Mouse (Mus musculus): ENCODE results near the gene Aars. TPM values are rescaled to one million over a fixed set of nuclear protein-coding genes. Genes with fewer than 3 reads are reported as not detected.
"Not testable (repeated sequence)": the region's sequence is repeated elsewhere in the genome, so short reads cannot be mapped to it uniquely, and the experiment has no call there.

Aars gene
- polyA plus RNA-seq (2012), result 4.3 and 8.5 TPM in 2 replicates

GRCm38 (mm10) chr8:111032916-111033315 is at the start of gene Aars:
TSS of gene Aars (plus strand) at chr8:111033144.
- peaks cover 35% of the 10 kb centered on the region for H3K36me3 ChIP-seq (ENCODE audit: control insufficient read depth)
- peaks cover 3% of the 10 kb centered on the region for H3K27me3 ChIP-seq (ENCODE audit: control insufficient read depth)
- TF ChIP-seq TAL1 (IDR thresholded peaks at IDR 0.05; ENCODE audit: low read length) (no peak), GATA1 (IDR thresholded peaks at IDR 0.05; ENCODE audit: low read length) (no peak)
- no peaks in the 10 kb centered on the region; the same call in 1 of the 2 replicates for H3K9me3 ChIP-seq (ENCODE audit: control insufficient read depth, low read length)
- H3K4me1 ChIP-seq (ENCODE audit: control insufficient read depth), result peaks cover 54% of the 10 kb centered on the region
- H3K4me3 ChIP-seq (replicated peaks), result peak within 1 kb of the TSS; percentile 97

- Histone ChIP-seq H3K4me3 (replicated peaks) (no peak overlapping the region), H3K27me3 (ENCODE audit: control insufficient read depth) (no peaks in the 10 kb centered on the region), H3K4me1 (ENCODE audit: control insufficient read depth) (peaks cover 34% of the 10 kb centered on the region), H3K36me3 (ENCODE audit: control insufficient read depth) (peaks cover 93% of the 10 kb centered on the region), H3K9me3 (ENCODE audit: control insufficient read depth, low read length) (no peaks in the 10 kb centered on the region)
- TF ChIP-seq TAL1 (IDR thresholded peaks at IDR 0.05; ENCODE audit: low read length), result no peak
- TF ChIP-seq GATA1 (IDR thresholded peaks at IDR 0.05; ENCODE audit: low read length), result no peak
These were observed 44.9 kb upstream of the Aars start for GRCm38 (mm10) chr8:110987805-110988744.

GRCm38 (mm10) chr8:110990017-110990416 is 42.9 kb upstream of the Aars start:
- no peak for TF ChIP-seq GATA1 (IDR thresholded peaks at IDR 0.05; ENCODE audit: low read length)
- peaks cover 46% of the 10 kb centered on the region for H3K4me1 ChIP-seq (ENCODE audit: control insufficient read depth)

GRCm38 (mm10) chr8:110996641-110997430 is 36.1 kb upstream of the Aars start:
- no peaks in the 10 kb centered on the region for H3K27me3 ChIP-seq (ENCODE audit: control insufficient read depth)
- TF ChIP-seq GATA1 (IDR thresholded peaks at IDR 0.05; ENCODE audit: low read length) (no peak), TAL1 (IDR thresholded peaks at IDR 0.05; ENCODE audit: low read length) (no peak)
- H3K4me3 ChIP-seq (replicated peaks), result peak overlapping the region; percentile 88
- H3K4me1 ChIP-seq (ENCODE audit: control insufficient read depth), result peaks cover 40% of the 10 kb centered on the region
- no peaks in the 10 kb centered on the region for H3K9me3 ChIP-seq (ENCODE audit: control insufficient read depth, low read length)
- peaks cover 39% of the 10 kb centered on the region for H3K36me3 ChIP-seq (ENCODE audit: control insufficient read depth)

More at GRCm38 (mm10) chr8:110990017-110990416, 42.9 kb upstream of the Aars start:
- no peaks in the 10 kb centered on the region for H3K9me3 ChIP-seq (ENCODE audit: control insufficient read depth, low read length)
- no peak overlapping the region for H3K4me3 ChIP-seq (replicated peaks)
- H3K36me3 ChIP-seq (ENCODE audit: control insufficient read depth), result peaks cover 91% of the 10 kb centered on the region
- H3K27me3 ChIP-seq (ENCODE audit: control insufficient read depth), result no peaks in the 10 kb centered on the region

GRCm38 (mm10) chr8:110997547-110998531 is 35.1 kb upstream of the Aars start, which contains the start of gene Ddx19a:
TSS of gene Ddx19a (minus strand) at chr8:110997800.
- Histone ChIP-seq H3K4me1 (ENCODE audit: control insufficient read depth) (peaks cover 39% of the 10 kb centered on the region), H3K9me3 (ENCODE audit: control insufficient read depth, low read length) (no peaks in the 10 kb centered on the region), H3K27me3 (ENCODE audit: control insufficient read depth) (no peaks in the 10 kb centered on the region), H3K4me3 (replicated peaks) (peak within 1 kb of the TSS; percentile 88), H3K36me3 (ENCODE audit: control insufficient read depth) (peaks cover 31% of the 10 kb centered on the region)
- no peak for TF ChIP-seq TAL1 (IDR thresholded peaks at IDR 0.05; ENCODE audit: low read length)
- TF ChIP-seq GATA1 (IDR thresholded peaks at IDR 0.05; ENCODE audit: low read length), result peak; percentile 67

- not testable (repeated sequence) for H3K27me3 ChIP-seq (ENCODE audit: control insufficient read depth); H3K9me3 ChIP-seq (ENCODE audit: control insufficient read depth, low read length); H3K4me1 ChIP-seq (ENCODE audit: control insufficient read depth); H3K4me3 ChIP-seq (replicated peaks)
- peaks cover 44% of the 10 kb centered on the region for H3K36me3 ChIP-seq (ENCODE audit: control insufficient read depth)
These were observed 22.5 kb upstream of the Aars start for GRCm38 (mm10) chr8:111010230-111010991.

- H3K27me3 ChIP-seq (ENCODE audit: control insufficient read depth); H3K9me3 ChIP-seq (ENCODE audit: control insufficient read depth, low read length): not testable (repeated sequence)
These were observed 6.3 kb upstream of the Aars start for GRCm38 (mm10) chr8:111026609-111027008.

GRCm38 (mm10) chr8:111027391-111027937 is 5.5 kb upstream of the Aars start:
- H3K4me1 ChIP-seq (ENCODE audit: control insufficient read depth), result peaks cover 32% of the 10 kb centered on the region
- H3K4me3 ChIP-seq (replicated peaks), result peak overlapping the region; percentile 72
- TF ChIP-seq TAL1 (IDR thresholded peaks at IDR 0.05; ENCODE audit: low read length), result no peak
- no peak for TF ChIP-seq GATA1 (IDR thresholded peaks at IDR 0.05; ENCODE audit: low read length)
- no peaks in the 10 kb centered on the region for H3K9me3 ChIP-seq (ENCODE audit: control insufficient read depth, low read length)
- H3K36me3 ChIP-seq (ENCODE audit: control insufficient read depth), result no peaks in the 10 kb centered on the region
- H3K27me3 ChIP-seq (ENCODE audit: control insufficient read depth), result peaks cover 3% of the 10 kb centered on the region

More at GRCm38 (mm10) chr8:111026609-111027008, 6.3 kb upstream of the Aars start:
- H3K4me1 ChIP-seq (ENCODE audit: control insufficient read depth), result peaks cover 32% of the 10 kb centered on the region
- not testable (repeated sequence) for H3K36me3 ChIP-seq (ENCODE audit: control insufficient read depth); H3K4me3 ChIP-seq (replicated peaks)

All from erythroblast, embryonic 14.5 days (primary cell).